Mouse (Mus musculus): ENCODE measurements at regions not wholly inside any gene's neighbourhood (a gene's known extent, or its start where the extent isn't known, plus 50 kb on each side); places are given as distances from the start of the nearest gene placed in this dataset.

- Histone ChIP-seq H3K36me3 (ENCODE audit: insufficient read depth, low read length) (no peaks in the 10 kb centered on the region), H3K4me1 (ENCODE audit: insufficient read depth, low read length) (no peaks in the 10 kb centered on the region), H3K27me3 (ENCODE audit: insufficient read depth, low read length) (no peaks in the 10 kb centered on the region), H3K4me2 (ENCODE audit: low read depth, low read length, poor library complexity, severe bottlenecking) (no peak overlapping the region), H3K9ac (replicated peaks; ENCODE audit: low read length, poor library complexity, severe bottlenecking) (no peak overlapping the region), H3K9me3 (ENCODE audit: low read length) (no peaks in the 10 kb centered on the region), H3K27ac (ENCODE audit: low read depth, low read length) (no peak overlapping the region), H3K4me3 (ENCODE audit: low read depth, low read length) (no peak overlapping the region)
- 82% methylated on average over 12 of the region's 12 CpGs for WGBS
- ATAC-seq (ENCODE audit: low FRiP score) (no peak), DNase-seq (ENCODE audit: low spot score) (no peak)
- TF ChIP-seq CTCF (IDR thresholded peaks at IDR 0.05) = no peak
Measured at GRCm38 (mm10) chr10:21446641-21447040, 69.5 kb downstream of the Aldh8a1 start.

- ATAC-seq (ENCODE audit: low FRiP score) (no peak), DNase-seq (ENCODE audit: low spot score) (no peak)
- no peaks in the 10 kb centered on the region for H3K4me1 ChIP-seq (ENCODE audit: insufficient read depth, low read length)
- H3K27ac ChIP-seq (ENCODE audit: low read depth, low read length) = no peak overlapping the region
- no peak overlapping the region for H3K4me2 ChIP-seq (ENCODE audit: low read depth, low read length, poor library complexity, severe bottlenecking)
- no peak for TF ChIP-seq CTCF (IDR thresholded peaks at IDR 0.05)
- no peak overlapping the region for H3K4me3 ChIP-seq (ENCODE audit: low read depth, low read length)
- H3K36me3 ChIP-seq (ENCODE audit: insufficient read depth, low read length) = no peaks in the 10 kb centered on the region
- WGBS = 93% methylated on average over 3 of the region's 3 CpGs
- H3K9ac ChIP-seq (replicated peaks; ENCODE audit: low read length, poor library complexity, severe bottlenecking) = no peak overlapping the region
- no peaks in the 10 kb centered on the region for H3K27me3 ChIP-seq (ENCODE audit: insufficient read depth, low read length)
- no peaks in the 10 kb centered on the region for H3K9me3 ChIP-seq (ENCODE audit: low read length)
Measured at GRCm38 (mm10) chr10:21448132-21448531, 71.0 kb downstream of the Aldh8a1 start.

DNA sequence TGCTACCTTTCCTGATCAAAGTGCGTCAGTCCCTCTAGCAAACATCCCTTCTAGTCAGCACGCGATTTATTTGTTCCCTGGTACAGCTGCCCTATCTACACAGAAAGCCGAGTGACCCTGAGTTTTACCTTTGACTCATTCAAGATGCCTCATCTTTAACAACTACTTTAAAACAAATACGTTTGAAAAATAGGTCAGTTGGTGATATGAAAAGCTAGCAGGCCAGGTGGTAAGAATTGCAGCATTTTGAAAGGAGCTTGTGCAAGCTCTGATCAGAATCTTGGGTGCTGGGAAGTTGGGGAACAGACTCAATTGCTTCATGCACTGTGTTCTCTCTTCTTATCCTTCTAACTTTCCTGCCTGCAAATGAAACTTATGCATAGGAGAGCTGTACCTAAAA lies 71.9 kb downstream of the Aldh8a1 start:
- ATAC-seq (ENCODE audit: low FRiP score) (no peak), DNase-seq (ENCODE audit: low spot score) (no peak)
- Histone ChIP-seq H3K9me3 (ENCODE audit: low read length) (no peaks in the 10 kb centered on the region), H3K27me3 (ENCODE audit: insufficient read depth, low read length) (no peaks in the 10 kb centered on the region), H3K4me3 (ENCODE audit: low read depth, low read length) (no peak overlapping the region), H3K27ac (ENCODE audit: low read depth, low read length) (no peak overlapping the region), H3K36me3 (ENCODE audit: insufficient read depth, low read length) (no peaks in the 10 kb centered on the region), H3K4me2 (ENCODE audit: low read depth, low read length, poor library complexity, severe bottlenecking) (no peak overlapping the region), H3K4me1 (ENCODE audit: insufficient read depth, low read length) (no peaks in the 10 kb centered on the region), H3K9ac (replicated peaks; ENCODE audit: low read length, poor library complexity, severe bottlenecking) (no peak overlapping the region)
- no peak for TF ChIP-seq CTCF (IDR thresholded peaks at IDR 0.05)
- WGBS = 86% methylated on average over 5 of the region's 5 CpGs

- Histone ChIP-seq H3K4me1 (ENCODE audit: insufficient read depth, low read length) (peaks cover 7% of the 10 kb centered on the region; the same call in 1 of the 2 replicates), H3K4me3 (ENCODE audit: low read depth, low read length) (no peak overlapping the region), H3K4me2 (ENCODE audit: low read depth, low read length, poor library complexity, severe bottlenecking) (no peak overlapping the region), H3K36me3 (ENCODE audit: insufficient read depth, low read length) (no peaks in the 10 kb centered on the region), H3K27ac (ENCODE audit: low read depth, low read length) (no peak overlapping the region), H3K9me3 (ENCODE audit: low read length) (no peaks in the 10 kb centered on the region), H3K27me3 (ENCODE audit: insufficient read depth, low read length) (no peaks in the 10 kb centered on the region), H3K9ac (replicated peaks; ENCODE audit: low read length, poor library complexity, severe bottlenecking) (no peak overlapping the region)
- 97% methylated on average over 2 of the region's 2 CpGs for WGBS
- TF ChIP-seq CTCF (IDR thresholded peaks at IDR 0.05) = no peak
- ATAC-seq (ENCODE audit: low FRiP score) (no peak), DNase-seq (ENCODE audit: low spot score) (no peak)
Measured at GRCm38 (mm10) chr10:21452611-21453010, 75.5 kb downstream of the Aldh8a1 start.

DNA sequence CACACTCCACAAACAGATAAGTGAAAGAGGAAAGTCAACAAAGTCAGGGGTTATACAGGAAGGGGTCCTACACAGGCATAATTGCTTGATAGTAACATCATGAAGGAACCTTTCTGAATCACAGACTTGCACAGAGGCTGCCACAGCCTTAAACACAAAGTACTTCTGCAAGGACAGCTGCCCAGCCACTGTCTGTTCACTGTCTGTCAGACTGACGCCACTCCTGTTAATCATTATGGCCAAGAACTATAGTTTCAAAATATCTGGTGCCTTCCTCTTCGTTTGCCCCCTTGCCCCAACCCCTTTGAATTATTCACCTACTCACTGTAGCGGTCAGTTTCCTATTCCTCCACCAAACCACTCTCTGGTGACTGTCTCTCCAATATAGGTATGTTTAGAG lies 76.4 kb downstream of the Aldh8a1 start:
- Histone ChIP-seq H3K4me1 (ENCODE audit: insufficient read depth, low read length) (peaks cover 7% of the 10 kb centered on the region; the same call in 1 of the 2 replicates), H3K9me3 (ENCODE audit: low read length) (no peaks in the 10 kb centered on the region), H3K27me3 (ENCODE audit: insufficient read depth, low read length) (no peaks in the 10 kb centered on the region), H3K4me3 (ENCODE audit: low read depth, low read length) (no peak overlapping the region), H3K36me3 (ENCODE audit: insufficient read depth, low read length) (no peaks in the 10 kb centered on the region), H3K4me2 (ENCODE audit: low read depth, low read length, poor library complexity, severe bottlenecking) (no peak overlapping the region), H3K9ac (replicated peaks; ENCODE audit: low read length, poor library complexity, severe bottlenecking) (no peak overlapping the region), H3K27ac (ENCODE audit: low read depth, low read length) (no peak overlapping the region)
- TF ChIP-seq CTCF (IDR thresholded peaks at IDR 0.05) = no peak
- DNase-seq (ENCODE audit: low spot score) (no peak), ATAC-seq (ENCODE audit: low FRiP score) (no peak)
- WGBS = 91% methylated on average over 3 of the region's 3 CpGs

DNA sequence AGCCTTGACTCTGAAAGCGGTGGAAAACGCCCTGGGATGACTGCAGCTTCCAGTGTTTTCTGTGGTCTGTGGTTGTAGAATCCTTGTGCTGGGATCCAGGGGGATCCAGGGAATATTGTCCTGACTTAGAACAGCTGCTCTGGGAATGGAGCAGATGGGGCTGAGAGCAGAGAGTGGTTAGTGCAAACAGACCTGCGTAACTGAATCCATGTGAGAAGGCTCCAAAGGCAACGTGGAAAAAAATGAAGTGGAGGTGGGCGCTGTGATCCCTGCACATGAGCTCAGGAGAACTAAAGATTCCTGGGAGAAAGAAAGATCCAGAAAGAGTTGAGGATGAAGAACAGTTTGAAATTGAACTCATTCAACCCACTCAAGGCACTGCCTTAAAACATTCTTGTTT lies 77.1 kb downstream of the Aldh8a1 start:
- TF ChIP-seq CTCF (IDR thresholded peaks at IDR 0.05) = no peak
- Histone ChIP-seq H3K36me3 (ENCODE audit: insufficient read depth, low read length) (no peaks in the 10 kb centered on the region), H3K27me3 (ENCODE audit: insufficient read depth, low read length) (no peaks in the 10 kb centered on the region), H3K9ac (replicated peaks; ENCODE audit: low read length, poor library complexity, severe bottlenecking) (no peak overlapping the region), H3K4me1 (ENCODE audit: insufficient read depth, low read length) (peaks cover 7% of the 10 kb centered on the region; the same call in 1 of the 2 replicates), H3K27ac (ENCODE audit: low read depth, low read length) (no peak overlapping the region), H3K9me3 (ENCODE audit: low read length) (no peaks in the 10 kb centered on the region), H3K4me2 (ENCODE audit: low read depth, low read length, poor library complexity, severe bottlenecking) (no peak overlapping the region), H3K4me3 (ENCODE audit: low read depth, low read length) (no peak overlapping the region)
- ATAC-seq (ENCODE audit: low FRiP score) = no peak
- 91% methylated on average over 5 of the region's 5 CpGs for WGBS
- no peak for DNase-seq (ENCODE audit: low spot score)
